Mouse (Mus musculus): Measurements from ENCODE around the gene Serpinb1c.
"Not testable (repeated sequence)": the region's sequence is repeated elsewhere in the genome, so short reads cannot be mapped to it uniquely, and the experiment has no call there.

Gene Serpinb1c

DNA sequence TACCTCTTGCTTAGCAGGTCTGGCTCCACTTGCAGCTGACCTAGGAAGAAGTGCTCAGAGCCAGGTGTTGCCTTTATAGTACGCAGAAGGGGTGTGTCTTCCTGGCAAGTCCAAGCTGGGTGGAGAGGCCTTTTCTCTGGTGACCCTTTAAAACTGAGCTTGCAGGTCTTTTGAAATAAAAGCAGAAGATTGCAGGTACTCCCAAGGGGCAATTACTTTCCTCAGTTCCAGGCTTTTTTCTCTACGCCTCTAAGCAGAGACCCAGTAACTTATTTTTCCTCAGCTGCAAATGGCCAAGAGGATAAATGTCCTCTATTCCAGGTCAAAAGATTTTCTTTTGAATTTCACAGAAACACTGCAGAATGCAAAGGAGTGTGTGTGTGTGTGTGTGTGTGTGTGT is at the start of gene Serpinb1c:
Gene Serpinb1c (minus strand): TSS at position 101 of the 400 bp plus-strand sequence.
- DNase-seq = no peak

DNA sequence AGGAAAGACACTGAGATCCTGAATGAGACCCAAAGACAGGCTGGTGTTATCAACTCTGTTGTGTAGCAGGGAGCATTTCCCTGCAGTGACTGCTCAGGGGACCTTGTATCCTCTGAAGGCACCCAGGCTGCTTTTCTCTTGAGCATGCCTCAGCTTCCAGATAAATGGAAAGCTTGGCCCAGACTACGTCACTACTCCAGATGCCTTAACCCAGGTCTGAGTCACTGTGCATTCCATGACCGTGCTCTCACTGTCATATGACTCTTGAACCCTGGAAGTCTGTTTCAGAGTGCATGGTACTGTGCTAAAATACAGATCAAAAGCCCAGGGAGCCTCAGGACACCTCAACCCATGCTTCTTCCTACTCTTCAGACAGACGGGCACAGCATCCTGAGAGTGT is 41.2 kb upstream of the Serpinb1c start:
- DNase-seq = not testable (repeated sequence)

DNA sequence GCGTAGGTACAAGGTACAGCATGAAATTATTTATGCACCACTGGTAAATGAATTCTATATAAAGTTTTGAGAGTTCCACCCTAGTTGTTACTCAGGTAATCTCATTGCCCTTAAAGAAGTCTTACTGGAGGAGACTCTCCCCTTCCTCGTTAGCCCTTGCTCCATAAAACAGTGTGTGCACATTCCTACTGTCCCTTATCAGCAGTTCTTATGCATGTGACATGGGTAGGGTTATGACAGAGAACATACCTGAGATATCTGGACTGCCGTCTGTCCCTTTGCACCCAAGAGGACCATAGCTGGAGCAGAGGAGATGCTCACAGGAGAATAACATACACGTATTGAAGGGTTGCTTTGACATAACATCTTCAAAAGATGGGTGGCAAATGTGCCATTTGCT is 40.3 kb upstream of the Serpinb1c start:
- DNase-seq = not testable (repeated sequence)

DNA sequence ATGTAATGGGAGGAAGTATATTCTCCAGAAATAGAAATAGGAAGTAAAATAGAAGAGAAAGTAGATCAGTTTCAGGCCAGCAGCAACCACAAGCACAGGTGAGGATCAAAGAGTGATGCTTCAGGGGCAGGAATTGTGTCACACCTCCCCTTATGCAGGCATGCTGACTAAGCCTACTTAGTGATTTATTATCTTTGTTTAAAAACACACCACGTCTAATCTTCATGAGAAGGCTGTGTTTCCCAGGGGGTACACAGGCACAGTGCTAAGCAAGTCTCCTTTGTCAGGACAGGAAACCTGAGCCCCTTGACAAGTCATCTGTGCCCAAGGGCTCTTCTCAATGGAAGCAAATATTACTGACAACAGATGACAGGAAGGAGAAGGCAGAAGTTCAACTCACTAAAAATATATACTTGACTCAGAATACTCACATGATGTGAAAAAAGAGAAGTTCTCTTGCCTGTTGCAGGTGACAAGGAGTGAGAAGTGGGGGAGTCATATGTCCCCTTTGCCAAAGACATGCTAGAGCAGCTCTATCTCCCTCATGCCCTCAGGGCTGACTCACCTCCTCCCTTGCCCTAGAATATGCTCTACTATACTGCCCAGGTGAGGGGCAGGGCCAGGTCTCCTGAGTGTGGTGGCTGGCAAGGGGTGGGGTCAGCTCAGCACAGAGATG is 36.8 kb upstream of the Serpinb1c start:
- DNase-seq = no peak

DNA sequence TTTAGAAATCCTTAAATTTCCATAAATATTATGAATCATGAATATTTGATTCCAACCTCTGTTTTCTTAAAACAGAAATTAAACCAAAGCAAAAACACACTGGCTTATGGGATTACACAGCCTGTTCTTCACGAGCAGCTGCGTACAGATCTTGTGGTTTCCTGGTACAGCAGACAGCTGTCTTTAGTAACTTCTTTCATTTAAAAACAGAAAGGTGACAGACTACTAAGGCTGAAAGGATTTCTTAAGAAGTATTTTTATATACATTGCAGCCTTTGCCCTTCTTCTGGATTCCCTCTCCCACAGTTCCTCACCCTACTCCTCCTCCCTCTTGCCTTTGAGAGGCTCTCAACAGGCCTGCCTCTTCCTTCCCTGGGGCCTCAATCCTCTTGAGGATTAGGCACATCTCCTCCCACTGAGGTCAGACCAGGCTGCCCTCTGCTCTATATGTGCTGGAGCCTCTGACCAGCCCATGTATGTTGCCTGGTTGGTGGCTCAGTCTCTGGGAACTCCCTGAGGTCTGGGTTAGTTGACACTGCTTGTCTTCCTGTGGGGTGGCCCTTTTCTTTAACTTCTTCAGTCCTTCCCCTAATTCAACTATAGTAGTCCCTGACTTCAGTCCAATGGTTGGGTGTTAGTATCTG is 31.2 kb upstream of the Serpinb1c start:
- DNase-seq = no peak

DNA sequence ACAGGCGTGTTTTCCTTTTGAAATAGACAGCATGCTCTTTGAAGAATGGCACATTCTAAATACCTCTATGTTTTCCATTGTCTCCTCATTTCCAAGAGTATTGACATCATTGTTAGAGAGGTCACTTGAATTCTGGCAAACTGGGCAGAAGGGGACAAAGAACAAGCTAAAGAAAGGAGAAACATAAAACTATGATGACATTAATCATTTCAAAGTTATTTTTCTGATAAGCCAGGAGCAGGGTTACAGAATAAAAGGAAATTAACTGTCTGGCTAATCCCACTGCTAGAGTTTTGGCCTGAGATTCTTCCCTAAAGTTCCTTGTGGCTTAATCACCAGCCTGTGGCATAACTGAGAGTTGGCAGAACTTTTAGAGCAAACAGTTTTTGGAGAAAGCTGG is 29.2 kb upstream of the Serpinb1c start:
- DNase-seq = no peak

DNA sequence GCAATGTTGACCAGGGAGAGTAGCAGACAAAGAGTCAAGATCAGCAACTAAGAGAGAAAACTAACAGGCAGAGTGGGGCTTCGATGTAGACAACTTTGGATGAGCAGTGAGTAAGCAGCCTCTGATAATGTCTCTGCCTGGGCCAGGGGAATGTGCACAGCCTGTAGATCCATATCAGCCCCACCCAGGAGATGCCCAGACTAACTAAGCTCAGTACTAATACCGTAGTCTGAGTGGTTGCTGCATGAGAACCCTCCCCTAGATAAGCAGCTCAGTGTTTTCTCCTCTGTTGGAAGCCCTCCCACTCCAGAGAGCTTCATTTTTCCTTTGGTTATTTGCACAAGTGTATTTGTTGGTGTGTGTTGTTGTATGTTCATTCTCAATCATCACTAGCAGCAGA is 28.6 kb upstream of the Serpinb1c start:
- DNase-seq = no peak

DNA sequence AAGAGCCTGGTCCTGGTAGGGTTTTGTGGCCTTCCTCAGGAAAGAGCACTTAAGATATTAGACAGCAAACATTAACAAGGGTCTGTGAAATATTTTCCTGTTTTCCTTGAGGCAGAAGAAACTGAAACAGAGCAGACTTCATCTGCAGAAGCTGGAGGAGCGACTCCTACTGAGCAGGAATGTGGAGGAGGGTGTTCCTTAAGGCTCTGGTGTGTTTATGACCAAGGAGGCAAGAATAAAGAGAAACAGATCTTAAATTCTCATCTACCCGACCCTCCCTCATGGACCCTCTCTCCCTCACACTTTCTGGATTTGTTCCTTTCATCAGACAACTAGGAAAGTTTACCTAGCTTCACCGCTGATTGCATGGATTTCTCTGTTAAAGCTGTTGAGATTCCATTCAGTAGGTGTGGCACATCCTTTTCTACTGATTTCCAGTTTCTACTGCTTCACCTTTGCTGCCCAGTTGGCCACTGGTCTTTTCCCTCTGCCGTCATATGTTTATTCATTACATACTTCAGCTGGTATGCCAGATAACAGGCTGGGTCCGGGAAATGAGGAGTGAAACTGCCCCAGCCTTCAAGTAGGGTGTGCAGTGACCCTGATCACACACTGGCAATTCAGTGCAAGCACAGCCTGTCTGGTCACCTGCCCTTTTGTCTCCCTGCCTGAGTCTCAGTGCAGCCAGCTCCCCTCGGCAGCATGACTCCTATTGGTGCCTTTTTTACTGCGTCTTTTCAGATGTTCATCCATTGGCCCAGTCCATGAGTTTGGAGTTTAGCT is 26.8 kb upstream of the Serpinb1c start:
- peak; percentile 45 to 66 for DNase-seq

DNA sequence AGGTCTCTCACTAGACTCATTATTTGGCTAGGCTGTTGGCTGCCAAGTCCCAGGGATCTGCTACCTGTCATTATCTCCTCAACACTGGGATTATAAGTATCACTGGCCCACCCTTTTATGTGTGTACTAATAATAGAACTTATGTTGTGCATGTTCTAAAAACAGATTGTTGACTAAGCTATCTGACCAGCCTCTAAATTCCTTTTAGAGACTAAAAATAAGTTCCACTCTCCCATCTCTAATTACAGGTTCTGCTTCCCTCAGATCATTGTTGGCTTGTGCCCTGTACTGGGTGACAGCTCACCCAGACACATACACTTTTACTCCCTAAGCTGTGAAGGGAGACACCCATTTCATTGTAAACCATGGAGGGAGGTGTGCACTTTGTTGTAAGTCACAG is 24.6 kb upstream of the Serpinb1c start:
- no peak for DNase-seq

DNA sequence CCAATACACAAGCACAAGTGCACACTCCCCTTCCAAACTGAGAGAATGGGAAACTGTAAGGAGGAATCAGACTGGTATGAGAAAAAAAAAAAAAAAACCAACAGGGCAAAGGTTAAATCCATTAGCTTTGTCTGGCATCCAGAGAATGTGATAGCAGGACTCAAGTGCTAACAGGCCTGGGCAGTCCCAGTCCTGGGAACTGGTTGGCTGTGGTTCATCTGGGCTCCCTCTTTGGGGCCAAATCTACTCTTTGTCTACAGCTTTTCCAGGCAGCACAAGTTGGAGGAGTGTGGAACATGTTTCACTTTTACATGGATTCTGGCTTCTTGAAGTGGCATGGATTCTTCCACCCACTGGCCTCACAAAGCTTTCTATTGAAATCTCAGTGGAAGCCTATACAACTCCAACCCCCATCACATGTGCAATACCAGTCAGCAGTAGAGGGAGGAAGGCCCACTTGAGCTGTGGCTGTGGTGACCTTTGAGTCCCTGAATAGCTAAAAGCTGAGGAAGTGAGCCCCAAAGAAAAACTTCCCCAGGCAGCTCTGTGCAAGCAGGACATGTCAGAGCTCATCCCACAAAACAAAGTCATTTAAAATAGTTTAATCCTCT is 14.9 kb upstream of the Serpinb1c start:
- peak in 1 of 2 experiments; percentile 29 for DNase-seq

DNA sequence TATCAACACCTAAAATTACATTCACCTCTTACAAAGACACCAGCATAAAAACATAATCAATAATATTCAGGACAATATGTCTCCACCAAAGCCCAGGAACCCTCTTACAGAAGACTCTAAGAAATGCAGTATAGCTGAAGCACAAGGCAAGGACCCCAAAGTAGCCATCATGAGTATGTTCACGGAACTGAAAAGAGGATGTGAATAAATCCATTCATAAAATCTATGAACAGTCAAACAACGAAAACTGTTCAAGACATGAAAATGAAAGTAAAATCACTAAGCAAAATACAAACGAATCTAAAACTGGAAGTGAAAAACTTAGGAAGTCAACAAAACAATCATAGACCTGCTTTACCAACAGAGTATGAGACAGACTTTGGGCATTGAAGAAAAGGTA is 10.2 kb upstream of the Serpinb1c start:
- DNase-seq = no peak

DNA sequence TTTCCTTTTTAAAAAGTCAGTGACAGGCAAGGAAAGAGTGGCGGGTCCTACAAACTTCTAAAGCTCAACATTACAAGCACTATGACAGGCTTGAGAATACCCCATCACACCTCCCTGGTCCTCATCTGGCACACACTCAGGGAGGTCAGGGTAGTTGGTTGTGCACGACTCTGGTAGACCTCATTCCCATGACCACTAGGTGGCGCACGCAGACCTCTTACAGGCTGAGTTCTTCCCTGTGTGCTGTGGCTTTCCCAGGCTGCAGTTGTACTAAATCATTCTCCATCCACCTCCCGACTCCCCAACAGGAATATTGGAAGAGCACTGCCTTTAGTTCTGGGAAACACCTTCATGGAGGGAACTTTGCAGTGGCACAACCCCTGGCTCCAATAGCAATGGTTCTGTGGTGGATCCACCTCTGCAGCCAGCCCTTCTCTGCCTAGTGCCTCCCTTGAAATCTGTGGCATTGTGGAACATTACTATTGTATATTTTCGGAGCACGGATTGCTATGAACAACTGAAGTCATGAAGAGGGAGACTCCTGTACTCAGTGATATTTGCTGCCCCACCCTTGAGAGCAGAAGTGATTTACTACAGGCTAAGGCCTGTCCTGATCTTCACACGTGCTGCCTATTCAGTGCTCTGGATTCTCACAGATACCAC is 5.3 kb upstream of the Serpinb1c start:
- peak; percentile 96 to 97 for DNase-seq

DNA sequence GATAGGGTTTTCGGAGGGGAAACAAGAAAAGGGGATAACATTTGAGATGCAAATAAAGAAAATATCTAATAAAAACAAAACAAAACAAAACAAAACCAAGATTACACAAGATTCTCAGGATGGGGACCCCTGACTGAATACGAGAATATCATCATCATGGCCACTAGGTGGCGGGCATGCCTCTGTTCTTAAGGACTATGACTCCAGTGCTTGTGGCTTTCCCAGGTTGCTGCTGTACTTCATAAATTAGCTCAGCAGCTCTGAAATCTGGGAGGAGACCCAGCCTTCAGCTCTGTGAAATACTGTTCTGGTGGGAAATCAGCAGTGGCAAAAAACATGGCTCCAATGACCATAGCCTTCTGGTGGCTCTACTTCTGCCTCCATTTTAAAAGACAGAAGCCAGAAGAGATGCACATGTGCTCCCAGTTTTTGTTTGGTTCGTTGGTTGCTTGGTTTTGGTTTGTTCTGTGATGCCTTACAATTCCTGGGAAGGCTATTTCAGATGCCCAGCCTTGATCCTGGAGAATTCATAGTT is 4.5 kb upstream of the Serpinb1c start:
- peak; percentile 84 to 88 for DNase-seq

DNA sequence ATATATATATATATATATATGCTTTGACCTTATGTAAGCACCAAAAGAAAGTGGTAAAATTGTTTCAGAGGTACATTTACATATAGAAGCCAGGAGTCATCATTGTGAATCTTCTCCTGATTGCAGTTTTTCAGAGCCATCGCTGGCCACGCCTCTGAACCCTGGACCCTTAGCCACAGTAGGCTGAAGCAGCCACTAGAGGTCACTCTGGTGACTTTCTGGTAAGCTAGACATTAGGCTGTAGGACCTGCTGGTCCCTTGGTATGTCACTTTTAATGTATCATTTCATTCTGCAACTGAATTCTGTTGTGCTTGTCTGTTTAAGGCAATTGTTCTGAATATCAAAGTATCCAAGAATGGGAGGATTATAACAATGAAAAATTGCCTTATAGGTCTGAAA is 2.6 kb upstream of the Serpinb1c start:
- peak; percentile 70 to 71 for DNase-seq

DNA sequence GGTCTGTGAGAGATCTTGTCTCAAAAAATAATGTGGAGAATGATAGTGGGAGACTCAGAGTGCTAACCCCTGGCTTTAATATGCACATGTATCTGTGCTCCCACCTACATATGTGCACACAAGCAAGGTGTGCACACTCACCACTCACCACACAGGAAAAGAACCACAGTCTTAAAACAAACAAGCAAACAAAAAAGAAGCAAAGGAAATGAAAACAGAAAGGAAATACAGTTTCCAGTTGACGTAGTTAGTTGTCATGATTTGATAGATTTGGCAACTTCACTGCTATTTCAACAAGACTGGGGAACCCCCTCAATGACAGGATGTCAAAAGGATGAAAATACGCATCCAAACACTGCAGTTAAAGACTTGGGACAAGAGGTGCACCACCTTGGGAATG is 1.1 kb upstream of the Serpinb1c start:
- not testable (repeated sequence) for DNase-seq

DNA sequence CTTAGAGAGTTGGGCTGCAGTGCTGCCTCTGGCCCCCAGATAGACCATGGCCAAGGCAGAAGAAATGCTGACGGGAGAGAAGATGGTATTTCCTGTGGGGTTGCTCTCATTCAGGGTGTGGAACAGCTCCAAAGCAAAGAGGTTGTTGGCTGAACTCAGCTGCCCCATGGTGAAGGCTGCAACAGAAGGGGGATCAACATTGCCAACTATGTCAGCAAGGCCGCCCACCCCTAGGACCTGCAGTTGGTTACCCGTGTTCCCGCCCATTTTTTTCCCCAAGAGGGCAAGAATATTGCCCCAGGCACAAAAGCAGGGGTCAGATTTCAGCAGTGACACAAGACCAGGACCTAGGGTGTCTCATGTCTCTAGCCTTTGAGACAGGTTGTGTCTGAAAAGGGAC is 1.1 kb downstream of the Serpinb1c start:
- DNase-seq = no peak

DNA sequence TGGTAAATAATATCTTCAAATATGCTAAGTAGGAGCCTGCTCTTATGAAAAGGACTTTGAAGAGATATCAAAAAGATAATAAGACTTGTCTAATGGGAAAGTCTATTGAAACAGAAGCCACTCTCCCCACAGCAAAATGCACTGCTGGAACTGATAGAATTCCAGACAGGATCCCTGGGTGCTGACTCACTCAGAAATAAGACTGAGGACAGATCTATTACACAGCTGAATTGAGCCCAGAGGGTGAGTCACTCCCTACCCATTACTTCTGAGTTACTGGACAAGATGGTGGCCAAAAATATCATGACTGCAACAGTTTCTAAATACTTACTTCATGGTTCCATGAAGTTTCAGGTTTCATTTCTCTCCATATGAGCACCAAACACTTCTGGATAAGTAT is 13.3 kb downstream of the Serpinb1c start:
- DNase-seq = no peak

DNA sequence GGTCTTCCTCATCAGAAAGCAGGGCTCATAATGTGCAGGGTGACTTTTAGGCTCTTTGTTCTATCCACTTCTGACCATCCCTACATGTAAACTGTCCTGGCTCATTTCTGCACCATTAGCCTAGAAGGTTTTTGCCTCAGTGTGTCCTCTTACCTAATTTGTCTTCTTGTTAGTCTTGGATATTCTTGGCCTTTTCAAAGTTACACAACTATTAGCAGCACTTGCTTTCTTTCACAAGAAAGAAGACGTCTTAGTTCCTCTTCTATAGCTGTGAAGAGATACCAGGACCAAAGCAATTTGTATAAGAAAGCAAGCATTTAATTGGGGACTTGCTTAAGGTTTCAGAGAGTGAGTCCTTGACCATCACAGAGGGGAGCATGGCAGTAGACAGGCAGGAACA is 24.1 kb downstream of the Serpinb1c start:
- no peak for DNase-seq

DNA sequence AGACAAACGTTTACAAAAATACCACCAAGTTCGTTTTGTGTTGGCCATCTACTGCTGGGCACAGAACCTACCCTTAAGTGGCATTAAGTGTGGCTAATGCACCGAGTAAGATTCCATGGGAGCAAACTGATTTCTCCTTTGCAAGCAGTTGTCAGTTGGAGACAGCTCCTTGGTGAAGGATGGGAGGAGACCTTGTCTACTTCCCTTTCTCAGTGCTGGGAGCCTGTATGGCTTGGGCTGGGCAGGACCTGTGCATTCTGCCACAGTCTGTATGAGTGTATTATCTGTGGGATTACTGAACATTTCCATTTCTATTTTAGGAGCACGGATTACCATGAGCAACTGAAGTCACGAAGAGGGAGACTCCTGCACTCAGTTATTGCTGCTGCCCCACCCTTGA is 29.2 kb downstream of the Serpinb1c start:
- no peak for DNase-seq

DNA sequence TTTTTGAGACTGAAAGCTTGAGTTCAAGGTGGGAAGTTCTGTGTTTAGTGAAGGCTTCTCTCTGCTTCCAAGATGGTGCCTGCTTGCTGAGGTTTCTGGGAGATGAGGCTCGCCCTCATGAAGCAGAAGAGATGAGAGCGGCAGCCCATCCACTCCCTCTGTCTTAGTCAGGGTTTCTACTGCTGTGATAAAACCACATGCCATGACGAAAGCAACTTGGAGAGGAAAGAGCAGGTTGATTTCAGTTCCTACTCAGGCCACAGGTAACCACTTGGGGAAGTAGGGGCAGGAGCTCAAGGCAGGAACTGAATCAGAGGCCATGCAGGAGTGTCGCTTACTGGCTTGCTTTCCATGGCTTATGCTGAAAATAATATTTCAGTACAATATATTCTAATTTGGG is 29.8 kb downstream of the Serpinb1c start:
- DNase-seq = not testable (repeated sequence)

DNA sequence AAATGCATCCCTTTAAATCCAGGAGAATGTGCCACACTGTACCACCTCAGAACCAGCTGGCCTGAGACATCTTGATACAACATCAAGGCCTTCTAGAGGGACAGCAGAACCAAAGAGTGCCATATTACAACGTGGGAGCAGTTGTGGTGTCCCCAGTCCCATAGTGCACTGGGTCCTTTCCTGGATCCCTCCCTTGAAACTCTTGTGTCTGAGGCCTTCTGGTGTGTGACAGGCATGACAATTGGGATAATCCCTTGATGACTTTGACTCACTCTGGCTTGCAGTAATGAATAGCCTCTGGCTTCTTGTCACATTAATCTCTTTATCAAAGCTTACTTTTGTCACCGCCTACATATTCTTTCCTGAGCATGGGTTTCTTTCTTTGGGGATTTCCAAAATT is 31.0 kb downstream of the Serpinb1c start:
- no peak for DNase-seq

DNA sequence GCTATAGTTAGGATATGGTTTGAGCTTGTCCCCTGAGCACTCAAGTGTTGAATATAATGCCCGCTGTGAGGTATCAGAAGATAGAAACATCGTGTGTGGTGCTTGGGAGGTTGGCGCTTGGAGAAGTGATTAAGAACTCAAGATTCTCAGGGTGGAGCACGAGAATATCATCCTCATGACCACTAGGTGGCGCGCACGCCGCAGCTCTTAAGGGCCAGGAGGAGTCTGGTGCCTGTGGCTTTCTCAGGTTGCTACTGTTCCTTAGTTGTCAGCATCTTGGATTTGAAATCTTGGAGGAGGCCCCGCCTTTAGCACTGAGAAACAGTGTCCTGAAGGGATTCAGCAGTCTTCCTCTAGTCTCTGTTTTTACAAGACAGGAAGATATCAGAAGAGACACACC is 31.5 kb downstream of the Serpinb1c start:
- DNase-seq = peak; percentile 81 to 84

DNA sequence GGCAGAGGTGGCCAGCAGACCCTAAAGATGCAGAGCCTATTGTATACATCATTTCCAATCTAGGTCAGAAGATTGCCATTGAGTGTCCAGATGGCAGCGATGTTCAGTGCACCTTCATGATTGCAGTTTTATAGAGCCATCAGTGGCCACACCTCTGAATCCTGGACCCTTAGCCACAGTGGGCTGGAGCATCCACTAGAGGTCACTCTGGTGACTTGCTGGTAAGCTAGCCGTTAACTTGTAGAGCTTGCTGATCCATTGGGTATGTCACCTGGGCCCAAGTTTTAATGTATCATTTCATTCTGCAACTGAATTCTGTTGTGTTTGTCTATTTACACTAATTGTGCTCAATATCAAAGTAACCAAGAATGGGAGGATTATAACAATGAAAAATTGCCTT is 32.4 kb downstream of the Serpinb1c start:
- DNase-seq = peak; percentile 14 to 22
